Mouse (Mus musculus): ENCODE results near the gene Rhbdf2. TPM values are rescaled to one million over a fixed set of nuclear protein-coding genes. Genes with fewer than 3 reads are reported as not detected.
A peak's percentile ranks its signal among the peaks of the same experiment; 100 is the strongest.
"Not testable (repeated sequence)": the region's sequence is repeated elsewhere in the genome, so short reads cannot be mapped to it uniquely, and the experiment has no call there.

Gene Rhbdf2
- polyA plus RNA-seq, 1 experiment from 2014 or later: 6.7 TPM

DNA sequence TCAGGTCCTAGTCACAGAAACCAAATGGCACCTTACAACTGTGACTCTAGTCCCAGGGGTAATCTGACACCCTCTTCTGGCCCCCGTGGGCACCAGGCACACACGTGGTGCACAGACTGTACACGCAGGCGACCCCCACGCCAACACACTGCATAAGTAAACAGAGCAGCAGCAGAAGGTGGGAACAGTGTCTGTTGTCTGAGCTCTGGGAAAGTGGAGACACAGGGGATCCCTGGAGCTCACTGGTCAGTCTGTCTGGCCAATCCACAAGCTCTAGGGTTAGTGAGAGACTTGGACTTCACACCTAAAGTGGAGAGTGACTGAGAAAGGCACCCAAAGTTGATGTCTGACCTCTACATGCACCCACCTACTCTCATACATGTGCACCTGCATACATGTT lies 42.5 kb upstream of the Rhbdf2 start:
- H3K4me3 ChIP-seq: no peak overlapping the region
- H3K4me1 ChIP-seq (replicated peaks): peaks cover 41% of the 10 kb centered on the region
- no peak for ATAC-seq (replicated peaks; ENCODE audit: insufficient number of reproducible peaks, insufficient read depth, low FRiP score, low read depth)
- H3K36me3 ChIP-seq: peaks cover 14% of the 10 kb centered on the region
- H3K9ac ChIP-seq: no peak overlapping the region
- H3K4me2 ChIP-seq: no peak overlapping the region
- no peak overlapping the region for H3K27ac ChIP-seq
- no peaks in the 10 kb centered on the region for H3K9me3 ChIP-seq (replicated peaks)
- no peaks in the 10 kb centered on the region for H3K27me3 ChIP-seq
- WGBS: 27% methylated on average over 5 of the region's 5 CpGs

DNA sequence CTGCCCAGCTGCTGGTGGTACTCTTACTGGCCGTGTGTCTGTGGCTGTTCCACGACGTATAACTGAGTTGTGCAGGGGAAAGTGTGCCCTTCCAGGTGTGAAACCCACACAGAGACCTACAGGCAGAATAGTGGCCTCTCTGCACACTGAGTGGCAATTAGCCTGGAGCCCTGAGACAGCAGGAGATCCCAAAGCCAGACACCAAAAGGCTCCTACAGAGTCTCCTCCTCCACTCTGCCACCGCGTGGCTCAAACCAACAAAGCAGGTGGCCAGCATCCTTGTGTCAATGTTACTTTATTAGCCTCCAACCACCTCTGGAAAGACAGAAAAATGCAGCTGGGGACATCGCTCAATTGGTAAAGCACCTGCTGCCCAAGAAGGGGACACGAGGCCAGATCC lies 42.0 kb upstream of the Rhbdf2 start:
- 45% methylated on average over 7 of the region's 7 CpGs for WGBS
- Histone ChIP-seq H3K9me3 (replicated peaks) (no peaks in the 10 kb centered on the region), H3K36me3 (peaks cover 9% of the 10 kb centered on the region), H3K4me2 (no peak overlapping the region), H3K4me3 (no peak overlapping the region), H3K27me3 (no peaks in the 10 kb centered on the region), H3K9ac (no peak overlapping the region), H3K4me1 (replicated peaks) (peaks cover 38% of the 10 kb centered on the region), H3K27ac (peak overlapping the region; percentile 30; the same call in 1 of the 2 replicates)
- no peak for ATAC-seq (replicated peaks; ENCODE audit: insufficient number of reproducible peaks, insufficient read depth, low FRiP score, low read depth)

DNA sequence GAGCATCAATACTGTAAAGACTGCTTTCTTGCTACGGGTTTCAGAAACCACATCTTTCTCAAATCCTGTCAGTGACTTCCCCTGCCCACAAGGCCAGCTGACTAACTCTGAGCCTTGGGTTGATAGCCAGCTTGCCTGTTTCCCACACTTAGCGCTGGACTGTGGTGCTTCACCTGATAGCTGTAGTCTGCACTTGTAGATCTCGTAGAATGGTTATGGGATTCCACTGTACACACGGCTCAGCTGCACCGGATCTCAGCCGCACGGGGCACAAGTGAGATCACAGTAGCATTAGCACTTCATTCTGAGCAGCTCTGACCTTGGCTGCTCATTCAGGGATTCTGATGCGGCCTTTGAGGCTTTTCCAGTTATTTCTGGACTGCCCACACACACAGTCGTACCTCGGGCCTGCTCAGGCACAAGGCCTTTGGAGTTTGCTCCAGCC lies 41.6 kb upstream of the Rhbdf2 start:
- H3K4me3 ChIP-seq: no peak overlapping the region
- no peak for ATAC-seq (replicated peaks; ENCODE audit: insufficient number of reproducible peaks, insufficient read depth, low FRiP score, low read depth)
- H3K27me3 ChIP-seq: no peaks in the 10 kb centered on the region
- H3K9me3 ChIP-seq (replicated peaks): no peaks in the 10 kb centered on the region
- peak overlapping the region; percentile 30; the same call in 1 of the 2 replicates for H3K27ac ChIP-seq
- 49% methylated on average over 10 of the region's 10 CpGs for WGBS
- no peak overlapping the region for H3K9ac ChIP-seq
- peaks cover 35% of the 10 kb centered on the region for H3K4me1 ChIP-seq (replicated peaks)
- 0 out of 2 replicates have a peak, but pooled peaks cover 5% of the 10 kb centered on the region for H3K36me3 ChIP-seq
- H3K4me2 ChIP-seq: no peak overlapping the region

DNA sequence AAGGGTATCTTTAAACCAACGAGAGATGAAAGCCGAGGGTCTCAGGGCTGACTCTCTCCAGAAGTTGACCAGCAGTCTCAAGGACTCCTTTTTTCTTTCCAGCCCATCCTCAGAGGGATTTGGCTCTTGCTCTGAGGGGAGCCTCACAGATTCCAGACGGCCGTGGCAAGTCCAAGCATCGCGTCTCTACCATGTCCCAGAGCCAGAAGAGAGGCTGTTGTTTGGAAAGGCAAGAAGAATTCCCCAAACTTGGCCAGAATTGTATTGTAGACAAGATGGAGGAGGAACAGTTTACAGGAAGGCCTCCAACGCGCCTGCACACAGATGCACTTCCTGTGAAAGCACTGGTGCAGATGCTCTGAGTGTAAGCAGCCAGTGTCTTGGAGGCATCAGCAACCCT lies 41.1 kb upstream of the Rhbdf2 start:
- Histone ChIP-seq H3K27me3 (peaks cover 3% of the 10 kb centered on the region; the same call in 1 of the 2 replicates), H3K4me1 (replicated peaks) (peaks cover 35% of the 10 kb centered on the region), H3K4me3 (no peak overlapping the region), H3K9ac (no peak overlapping the region), H3K9me3 (replicated peaks) (no peaks in the 10 kb centered on the region), H3K27ac (no peak overlapping the region), H3K36me3 (0 out of 2 replicates have a peak, but pooled peaks cover under 1% of the 10 kb centered on the region), H3K4me2 (no peak overlapping the region)
- no peak for ATAC-seq (replicated peaks; ENCODE audit: insufficient number of reproducible peaks, insufficient read depth, low FRiP score, low read depth)
- 76% methylated on average over 8 of the region's 8 CpGs for WGBS

DNA sequence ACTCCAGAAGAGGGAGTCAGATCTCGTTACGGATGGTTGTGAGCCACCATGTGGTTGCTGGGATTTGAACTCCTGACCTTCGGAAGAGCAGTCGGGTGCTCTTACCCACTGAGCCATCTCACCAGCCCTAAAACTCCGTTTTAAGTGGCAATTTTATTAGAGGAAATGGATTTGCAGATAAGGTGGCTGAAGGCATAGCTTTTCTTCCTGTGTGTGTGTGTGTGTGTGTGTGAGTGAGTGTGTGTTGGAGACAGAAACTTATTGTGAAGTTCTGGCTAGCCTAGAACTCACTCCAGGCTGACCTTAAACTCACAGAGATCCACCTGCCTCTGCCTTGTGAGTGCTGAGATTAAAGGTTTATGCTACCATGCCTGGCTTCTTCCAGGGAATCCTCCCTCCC lies 40.2 kb upstream of the Rhbdf2 start:
- H3K27me3 ChIP-seq; H3K4me2 ChIP-seq; H3K9me3 ChIP-seq (replicated peaks); H3K4me3 ChIP-seq; H3K27ac ChIP-seq; ATAC-seq (replicated peaks; ENCODE audit: insufficient number of reproducible peaks, insufficient read depth, low FRiP score, low read depth); H3K36me3 ChIP-seq; H3K9ac ChIP-seq: not testable (repeated sequence)
- H3K4me1 ChIP-seq (replicated peaks): peaks cover 34% of the 10 kb centered on the region
- WGBS: 78% methylated on average over 3 of the region's 5 CpGs

DNA sequence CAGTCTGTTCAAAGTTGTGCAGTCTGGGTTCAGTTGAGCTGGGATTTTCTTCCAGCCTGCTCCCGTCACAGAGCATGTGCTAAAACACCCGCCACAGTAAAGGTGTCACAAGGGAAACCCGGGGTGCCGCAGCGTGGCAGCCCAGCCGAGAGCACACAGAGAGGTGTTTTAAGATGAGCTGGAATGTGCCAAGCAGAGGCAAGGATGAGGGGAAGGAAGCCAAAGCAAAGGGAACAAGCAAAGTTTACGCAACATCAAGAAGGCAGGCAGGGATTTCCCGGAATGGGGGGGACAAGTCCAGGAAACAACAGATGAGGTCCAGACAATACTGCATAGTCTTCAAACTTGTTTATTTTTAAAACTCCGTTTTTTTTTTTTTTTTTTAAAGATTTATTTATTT lies 39.7 kb upstream of the Rhbdf2 start:
- Histone ChIP-seq H3K4me1 (replicated peaks) (peaks cover 38% of the 10 kb centered on the region), H3K9ac (no peak overlapping the region), H3K27ac (no peak overlapping the region), H3K4me3 (no peak overlapping the region), H3K36me3 (no peaks in the 10 kb centered on the region), H3K4me2 (no peak overlapping the region), H3K27me3 (peaks cover 8% of the 10 kb centered on the region; the same call in 1 of the 2 replicates), H3K9me3 (replicated peaks) (no peaks in the 10 kb centered on the region)
- whole genome bisulfite sequencing: 56% methylated on average over 9 of the region's 9 CpGs
- no peak for ATAC-seq (replicated peaks; ENCODE audit: insufficient number of reproducible peaks, insufficient read depth, low FRiP score, low read depth)

DNA sequence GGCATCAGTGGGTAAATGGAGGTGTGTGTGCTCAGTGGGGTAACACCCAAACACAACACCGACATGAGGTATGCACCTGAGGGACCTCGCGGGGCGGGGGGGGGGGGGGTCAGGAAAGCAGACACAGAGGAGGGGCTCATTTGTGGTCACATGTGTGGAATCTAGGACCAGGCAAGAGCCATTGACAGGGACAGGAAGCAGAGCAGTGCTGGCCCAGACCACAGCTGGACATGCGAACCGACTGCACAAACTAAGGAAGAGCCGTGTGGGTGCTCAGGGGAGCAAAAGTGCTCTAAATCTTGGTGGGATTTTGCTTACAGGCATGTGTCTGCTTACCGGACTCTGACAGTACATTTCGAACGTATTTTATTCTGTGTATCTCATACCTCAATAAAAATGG lies 38.5 kb upstream of the Rhbdf2 start:
- Histone ChIP-seq H3K27ac (no peak overlapping the region), H3K9ac (no peak overlapping the region), H3K4me3 (no peak overlapping the region), H3K4me1 (replicated peaks) (peaks cover 41% of the 10 kb centered on the region), H3K4me2 (no peak overlapping the region), H3K9me3 (replicated peaks) (no peaks in the 10 kb centered on the region), H3K36me3 (no peaks in the 10 kb centered on the region), H3K27me3 (peaks cover 8% of the 10 kb centered on the region; the same call in 1 of the 2 replicates)
- ATAC-seq (replicated peaks; ENCODE audit: insufficient number of reproducible peaks, insufficient read depth, low FRiP score, low read depth): no peak
- 72% methylated on average over 10 of the region's 10 CpGs for WGBS

DNA sequence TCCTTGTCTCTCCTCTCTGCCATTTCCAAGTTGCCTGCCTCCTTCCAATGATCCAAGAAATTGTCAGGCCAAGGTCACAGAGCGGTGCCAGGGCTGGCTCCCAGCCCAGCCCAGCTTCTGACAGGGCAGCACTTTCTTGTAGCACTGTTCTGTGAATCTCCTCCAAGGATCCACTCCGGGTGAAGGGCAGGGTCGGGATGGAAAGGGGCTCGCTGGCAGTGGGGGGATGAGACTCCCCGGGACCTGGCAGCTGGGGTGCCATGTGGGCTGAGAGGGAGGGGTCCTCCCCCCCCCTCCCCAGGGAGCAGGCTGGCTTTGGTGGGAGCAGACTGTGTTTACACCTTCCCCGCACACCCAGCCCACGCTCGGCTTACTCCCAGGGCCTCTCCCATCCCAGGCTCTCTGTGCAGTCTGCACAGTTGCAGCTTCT lies 35.1 kb upstream of the Rhbdf2 start:
- H3K4me3 ChIP-seq: no peak overlapping the region
- peak overlapping the region; percentile 5; the same call in 1 of the 2 replicates for H3K27ac ChIP-seq
- peaks cover 8% of the 10 kb centered on the region; the same call in 1 of the 2 replicates for H3K27me3 ChIP-seq
- no peaks in the 10 kb centered on the region for H3K36me3 ChIP-seq
- H3K4me1 ChIP-seq (replicated peaks): peaks cover 52% of the 10 kb centered on the region
- H3K4me2 ChIP-seq: no peak overlapping the region
- H3K9me3 ChIP-seq (replicated peaks): no peaks in the 10 kb centered on the region
- no peak for ATAC-seq (replicated peaks; ENCODE audit: insufficient number of reproducible peaks, insufficient read depth, low FRiP score, low read depth)
- no peak overlapping the region for H3K9ac ChIP-seq
- whole genome bisulfite sequencing: 38% methylated on average over 7 of the region's 8 CpGs

DNA sequence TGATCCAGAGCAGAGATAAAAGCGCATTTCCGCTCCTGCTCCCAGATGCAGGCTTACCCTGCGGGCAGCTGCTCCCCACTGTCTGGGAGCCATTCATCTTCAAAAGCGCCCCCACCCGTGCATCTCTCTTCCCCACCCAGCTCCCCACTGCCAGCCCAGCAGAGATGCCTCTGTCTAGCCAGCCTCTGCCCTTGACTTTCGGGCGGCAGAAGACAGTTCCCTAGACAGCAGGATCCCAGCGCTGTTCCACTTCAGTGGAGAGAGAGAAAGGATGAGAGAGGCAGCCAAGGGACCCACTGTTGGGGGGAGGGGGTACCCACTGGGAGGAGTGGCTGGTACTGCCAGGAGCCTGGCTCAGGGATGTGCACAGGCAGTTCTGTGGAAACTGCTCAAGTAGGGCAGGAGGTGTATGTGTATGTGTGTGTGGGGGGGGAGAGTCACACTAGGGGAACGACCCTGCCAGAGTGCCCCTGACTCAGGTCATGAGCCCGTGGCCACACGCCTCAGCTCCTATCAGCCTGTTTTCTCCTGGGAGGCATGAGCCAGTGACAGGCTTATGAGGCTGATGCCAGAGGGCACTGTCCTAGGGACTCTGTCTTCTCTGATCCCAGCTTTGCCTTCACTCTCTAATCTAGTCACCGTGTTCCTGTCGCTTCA lies 34.6 kb upstream of the Rhbdf2 start:
- H3K27ac ChIP-seq: no peak overlapping the region
- no peak overlapping the region for H3K4me2 ChIP-seq
- no peak overlapping the region for H3K9ac ChIP-seq
- H3K4me3 ChIP-seq: no peak overlapping the region
- no peaks in the 10 kb centered on the region for H3K9me3 ChIP-seq (replicated peaks)
- peaks cover 8% of the 10 kb centered on the region; the same call in 1 of the 2 replicates for H3K27me3 ChIP-seq
- WGBS: 26% methylated on average over 13 of the region's 13 CpGs
- peaks cover 57% of the 10 kb centered on the region for H3K4me1 ChIP-seq (replicated peaks)
- no peaks in the 10 kb centered on the region for H3K36me3 ChIP-seq
- ATAC-seq (replicated peaks; ENCODE audit: insufficient number of reproducible peaks, insufficient read depth, low FRiP score, low read depth): no peak

DNA sequence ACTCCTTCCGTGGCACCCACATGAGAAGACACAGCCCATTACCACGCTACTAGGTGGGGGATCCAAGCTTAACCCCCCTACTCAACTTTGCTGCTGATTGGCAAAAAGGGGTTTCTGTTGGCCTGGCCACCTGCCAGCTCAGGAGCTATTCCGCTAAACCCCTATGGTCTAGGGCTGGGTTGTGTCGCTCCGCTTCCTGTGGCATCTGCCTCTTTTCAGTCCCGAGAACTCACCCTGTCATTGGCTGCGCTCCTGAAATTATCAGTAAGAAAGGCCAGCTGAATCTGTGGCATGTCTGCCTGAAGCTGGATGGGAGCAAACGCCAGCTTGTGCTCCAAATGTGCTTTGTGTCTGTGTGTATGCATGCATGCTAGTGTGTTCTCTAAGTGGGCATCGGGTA lies 33.4 kb upstream of the Rhbdf2 start:
- peaks cover 61% of the 10 kb centered on the region for H3K4me1 ChIP-seq (replicated peaks)
- H3K9me3 ChIP-seq (replicated peaks): no peaks in the 10 kb centered on the region
- H3K4me3 ChIP-seq: no peak overlapping the region
- H3K36me3 ChIP-seq: no peaks in the 10 kb centered on the region
- 41% methylated on average over 9 of the region's 9 CpGs for WGBS
- ATAC-seq (replicated peaks; ENCODE audit: insufficient number of reproducible peaks, insufficient read depth, low FRiP score, low read depth): no peak
- peaks cover 11% of the 10 kb centered on the region; the same call in 1 of the 2 replicates for H3K27me3 ChIP-seq
- no peak overlapping the region for H3K27ac ChIP-seq
- no peak overlapping the region for H3K4me2 ChIP-seq
- H3K9ac ChIP-seq: no peak overlapping the region

DNA sequence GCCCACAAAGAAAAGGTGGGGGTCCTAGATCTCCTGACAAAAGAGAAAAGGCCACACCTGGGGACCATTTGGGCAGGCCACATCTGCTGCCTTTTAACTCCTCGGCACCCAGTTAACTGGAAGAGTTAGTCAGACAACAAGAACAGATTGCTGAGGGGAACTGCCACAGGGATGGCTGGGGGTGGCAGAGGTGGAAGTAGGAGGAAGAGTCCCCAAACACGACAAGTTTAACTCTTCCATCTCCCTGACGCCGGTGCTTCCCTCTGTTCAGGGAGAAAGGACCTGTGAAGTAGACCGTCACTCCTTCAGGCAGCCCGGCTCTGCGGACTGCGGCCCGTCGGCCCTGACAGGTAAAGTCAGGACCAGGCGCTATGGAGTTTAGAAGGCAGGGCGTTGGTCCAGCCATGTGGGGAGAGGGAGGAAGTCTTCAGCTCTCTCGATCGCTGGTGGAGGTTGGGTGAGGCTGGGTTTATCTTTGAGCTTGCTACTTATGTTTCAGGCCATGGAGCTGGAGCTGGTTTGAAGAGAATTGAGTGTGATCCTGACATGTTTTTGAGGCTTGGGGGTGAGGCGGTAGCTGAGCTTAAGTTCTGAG lies 32.3 kb upstream of the Rhbdf2 start:
- no peak overlapping the region for H3K27ac ChIP-seq
- H3K4me2 ChIP-seq: no peak overlapping the region
- 75% methylated on average over 15 of the region's 15 CpGs for WGBS
- no peak overlapping the region for H3K4me3 ChIP-seq
- peaks cover 65% of the 10 kb centered on the region for H3K4me1 ChIP-seq (replicated peaks)
- H3K36me3 ChIP-seq: no peaks in the 10 kb centered on the region
- H3K27me3 ChIP-seq: peaks cover 21% of the 10 kb centered on the region
- no peak for ATAC-seq (replicated peaks; ENCODE audit: insufficient number of reproducible peaks, insufficient read depth, low FRiP score, low read depth)
- H3K9me3 ChIP-seq (replicated peaks): no peaks in the 10 kb centered on the region
- no peak overlapping the region for H3K9ac ChIP-seq

DNA sequence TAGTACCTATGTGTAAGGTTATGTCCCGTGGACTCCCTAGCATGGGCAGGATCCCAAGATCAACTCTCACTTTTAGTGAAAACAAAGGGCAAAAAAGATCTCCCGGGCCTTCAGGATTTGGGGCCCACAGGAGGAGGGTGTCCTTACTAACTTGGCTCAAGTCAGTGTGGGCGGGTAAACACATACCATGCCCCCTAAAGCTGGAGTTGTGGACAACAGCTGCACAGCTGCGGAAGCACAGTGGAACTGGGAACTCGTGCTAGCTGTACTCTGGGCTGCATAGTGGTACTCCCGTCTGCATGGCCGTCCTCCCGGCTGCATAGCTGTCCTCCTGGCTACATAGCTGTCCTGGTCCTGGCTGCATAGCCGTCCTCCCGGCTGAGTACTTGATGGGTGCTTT lies 31.4 kb upstream of the Rhbdf2 start:
- Histone ChIP-seq H3K4me2 (peak overlapping the region; percentile 61), H3K4me1 (replicated peaks) (peaks cover 70% of the 10 kb centered on the region), H3K36me3 (no peaks in the 10 kb centered on the region), H3K27ac (peak overlapping the region; percentile 89), H3K9ac (no peak overlapping the region), H3K4me3 (no peak overlapping the region), H3K27me3 (peaks cover 30% of the 10 kb centered on the region), H3K9me3 (replicated peaks) (no peaks in the 10 kb centered on the region)
- 62% methylated on average over 10 of the region's 10 CpGs for WGBS
- ATAC-seq (replicated peaks; ENCODE audit: insufficient number of reproducible peaks, insufficient read depth, low FRiP score, low read depth): no peak

All from heart, embryonic 15.5 days (tissue).